Mouse (Mus musculus): Measurements from ENCODE around the gene Tmod3.

DNA sequence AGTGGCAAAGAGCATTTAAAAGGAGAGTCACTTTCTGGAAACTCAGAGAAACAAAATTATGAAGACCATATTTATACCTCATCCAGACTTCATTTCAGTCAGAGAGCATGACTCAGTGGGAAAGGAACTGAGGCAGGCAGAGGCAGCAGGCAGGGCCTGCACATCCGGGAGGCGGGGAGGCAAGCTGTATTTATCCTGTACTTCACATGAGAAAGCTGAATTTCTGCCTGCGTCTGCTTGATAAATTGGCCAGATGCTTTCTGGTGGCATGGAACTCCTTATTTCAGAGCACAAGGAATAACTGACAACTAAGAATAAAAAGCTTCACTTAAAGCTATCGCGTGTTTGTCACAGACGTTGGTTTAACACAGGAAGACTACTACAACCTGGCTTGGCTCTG is 55.1 kb downstream of the Tmod3 start:
- no peak for TF ChIP-seq CTCF (IDR thresholded peaks at IDR 0.05; ENCODE audit: low read depth, low read length)
- TF ChIP-seq GATA1 (IDR thresholded peaks at IDR 0.05; ENCODE audit: borderline replicate concordance, low read length), result no peak
- TF ChIP-seq TAL1 (conservative IDR thresholded peaks at IDR 0.05; ENCODE audit: low read depth, low read length), result no peak
- TF ChIP-seq POLR2AphosphoS5 (IDR thresholded peaks at IDR 0.05; ENCODE audit: insufficient replicate concordance, low read depth, low read length), result no peak
- no peak for TF ChIP-seq GATA2 (IDR thresholded peaks at IDR 0.05; ENCODE audit: borderline replicate concordance, low read depth, low read length)

All from G1E (cell line).